Mouse (Mus musculus) erythroblast, embryonic 14.5 days (primary cell): ENCODE results near the gene Chrd.

Source experiments
- GATA1 ChIP-seq: IDR thresholded peaks from 2 replicates; pipeline ENCODE4 v1.6.1; 2012; ENCODE audit warnings: low read length, inconsistent platforms, mixed read lengths
- TAL1 ChIP-seq: IDR thresholded peaks from 3 replicates; pipeline ENCODE4 v1.6.1; 2012; ENCODE audit warnings: low read length, inconsistent platforms, mixed read lengths

DNA sequence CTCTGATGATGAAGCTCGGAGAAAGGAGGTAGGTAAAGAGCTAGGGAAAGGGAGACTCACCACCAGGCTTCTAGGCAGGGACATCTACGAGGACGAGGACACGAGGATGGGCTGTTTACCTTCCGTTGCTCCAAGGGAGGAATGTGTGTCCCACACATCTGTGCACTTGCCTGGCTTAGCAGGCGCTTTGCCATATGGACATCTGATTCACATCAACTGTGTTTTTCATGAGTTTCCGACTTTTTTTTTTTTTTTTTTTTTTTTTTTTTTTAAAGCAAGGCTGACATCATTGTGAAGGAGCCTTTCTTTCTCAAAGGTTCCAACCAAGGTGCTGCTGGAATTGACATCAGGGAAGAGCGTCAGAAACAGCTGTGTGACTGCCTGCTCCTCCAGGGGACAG, 17.6 kb downstream of the Chrd start:
- no peak for TF ChIP-seq TAL1
- TF ChIP-seq GATA1: no peak
